Mouse (Mus musculus) limb, embryonic 15.5 days (tissue): Measurements from ENCODE around the gene Spdye4c. TPM values are rescaled to one million over a fixed set of nuclear protein-coding genes. Genes with fewer than 3 reads are reported as not detected.

Experiments
- ATAC-seq: fragments of 200-750 bp; cut with Nextera tagmentation; 2 replicates; pipeline ENCODE4 v1.8.0; 2017; ENCODE audit warnings: low read depth, moderate TSS enrichment; ENCODE audit not compliant: insufficient number of reproducible peaks, low FRiP score, low TSS enrichment
- H3K27ac ChIP-seq: fragments of 300-500 bp; sonication (generic); 2 replicates; pipeline ENCODE4 v1.5.1; 2015; ENCODE audit warnings: moderate library complexity, mild to moderate bottlenecking, inconsistent platforms
- H3K27me3 ChIP-seq: fragments of 300-500 bp; sonication (generic); 2 replicates; pipeline ENCODE4 v1.6.1; 2015; ENCODE audit warnings: inconsistent platforms
- H3K36me3 ChIP-seq: fragments of 300-500 bp; sonication (generic); 2 replicates; pipeline ENCODE4 v1.6.1; 2015; ENCODE audit warnings: inconsistent platforms
- H3K4me1 ChIP-seq: fragments of 300-500 bp; sonication (generic); 2 replicates; pipeline ENCODE4 v1.6.1; 2015; ENCODE audit warnings: inconsistent platforms
- H3K4me2 ChIP-seq: fragments of 300-500 bp; sonication (generic); 2 replicates; pipeline ENCODE4 v1.6.1; 2015; ENCODE audit warnings: mild to moderate bottlenecking, inconsistent platforms
- H3K4me3 ChIP-seq: fragments of 300-500 bp; sonication (generic); 2 replicates; pipeline ENCODE4 v1.5.1; 2015; ENCODE audit warnings: mild to moderate bottlenecking, inconsistent platforms
- H3K9ac ChIP-seq: fragments of 300-500 bp; sonication (generic); 2 replicates; pipeline ENCODE4 v1.6.1; 2015; ENCODE audit warnings: inconsistent platforms
- H3K9me3 ChIP-seq: fragments of 300-500 bp; sonication (generic); 2 replicates; pipeline ENCODE4 v1.6.1; 2016; ENCODE audit warnings: inconsistent platforms
- WGBS: fragments of 180-500 bp; shearing (Covaris S2); methylation state at CpG from one replicate; pipeline ENCODE4 v1.1.7; 2015; 5-methylcytosine and 5-hydroxymethylcytosine counted together
- polyA plus RNA-seq: library from polyadenylated mRNA; unstranded; fragments of >200 nt; fragmentation: Nextera tagmentation; extraction: Ambion mirVana; gene quantifications from 2 replicates; pipeline ENCODE4 v1.2.1, GENCODE M21; 2015

Gene Spdye4c
- polyA plus RNA-seq, 1 experiment from 2014 or later = not detected

- WGBS = 92% methylated on average over 7 of the region's 7 CpGs
- Histone ChIP-seq H3K4me1 (no peaks in the 10 kb centered on the region), H3K9me3 (no peaks in the 10 kb centered on the region), H3K9ac (no peak overlapping the region), H3K36me3 (peaks cover 68% of the 10 kb centered on the region), H3K27me3 (no peaks in the 10 kb centered on the region), H3K4me3 (no peak overlapping the region), H3K27ac (no peak overlapping the region), H3K4me2 (no peak overlapping the region)
- ATAC-seq = no peak
These were observed 21.3 kb downstream of the Spdye4c start for GRCm38 (mm10) chr2:128612275-128612674.

- 88% methylated on average over 5 of the region's 5 CpGs for WGBS
- Histone ChIP-seq H3K4me2 (no peak overlapping the region), H3K9ac (no peak overlapping the region), H3K27ac (no peak overlapping the region), H3K36me3 (peaks cover 79% of the 10 kb centered on the region), H3K27me3 (no peaks in the 10 kb centered on the region), H3K4me3 (no peak overlapping the region), H3K9me3 (no peaks in the 10 kb centered on the region), H3K4me1 (no peaks in the 10 kb centered on the region)
- ATAC-seq = no peak
These were observed 22.4 kb downstream of the Spdye4c start for GRCm38 (mm10) chr2:128613365-128613764.

GRCm38 (mm10) chr2:128615366-128615765, 24.4 kb downstream of the Spdye4c start:
- ATAC-seq = no peak
- no peak overlapping the region for H3K4me2 ChIP-seq
- no peaks in the 10 kb centered on the region for H3K4me1 ChIP-seq
- no peaks in the 10 kb centered on the region for H3K9me3 ChIP-seq
- H3K27ac ChIP-seq = no peak overlapping the region
- no peak overlapping the region for H3K4me3 ChIP-seq
- no peak overlapping the region for H3K9ac ChIP-seq
- peaks cover 86% of the 10 kb centered on the region for H3K36me3 ChIP-seq
- H3K27me3 ChIP-seq = no peaks in the 10 kb centered on the region
- WGBS = 95% methylated on average over 4 of the region's 4 CpGs

GRCm38 (mm10) chr2:128620578-128620977, 29.6 kb downstream of the Spdye4c start:
- H3K4me2 ChIP-seq = no peak overlapping the region
- H3K27ac ChIP-seq = no peak overlapping the region
- no peak overlapping the region for H3K9ac ChIP-seq
- H3K4me3 ChIP-seq = no peak overlapping the region
- ATAC-seq = no peak
- no peaks in the 10 kb centered on the region for H3K4me1 ChIP-seq
- no peaks in the 10 kb centered on the region for H3K27me3 ChIP-seq
- 96% methylated on average over 1 of the region's 1 CpGs for WGBS
- peaks cover 88% of the 10 kb centered on the region for H3K36me3 ChIP-seq
- H3K9me3 ChIP-seq = no peaks in the 10 kb centered on the region

Other genes starting within 250 kb of the Spdye4c start
- gene Anapc1, start 96.2 kb downstream of the Spdye4c start, polyA plus RNA-seq = 50.5 and 57.0 TPM in 2 replicates
- 10.7 and 11.0 TPM in 2 replicates for gene Mertk, start 107.7 kb downstream of the Spdye4c start, polyA plus RNA-seq
- gene Tmem87b, start 226.9 kb downstream of the Spdye4c start, polyA plus RNA-seq = 29.4 and 31.0 TPM in 2 replicates